Mouse (Mus musculus) erythroid progenitor cell, adult 5-6 weeks (primary cell): ENCODE measurements around the gene Gm20388. TPM values are rescaled to one million over a fixed set of nuclear protein-coding genes. Genes with fewer than 3 reads are reported as not detected.

Experiments used
- ATAC-seq: replicated peaks from 2 replicates; pipeline ENCODE4 v1.8.0; 2016; ENCODE audit warnings: moderate number of reproducible peaks, mild to moderate bottlenecking, moderate TSS enrichment, inconsistent platforms; ENCODE audit not compliant: poor library complexity, low FRiP score, severe bottlenecking
- total RNA-seq, 2 experiments: library from RNA; stranded (forward) in 1 of 2; stranded (reverse) in 1 of 2; fragments of 150-400 nt in 1 of 2; fragments of 186-747, 209-891 nt in 1 of 2; gene quantifications; 2 replicates each; pipeline versions ENCODE4 v1.2.3 to v1.2.4; 2015 to 2017; ENCODE audit warnings: low replicate concordance in 2 of 2

The Gm20388 gene
- total RNA-seq, 2 experiments from 2014 or later, result 4.2 TPM; not detected in 1

- ATAC-seq, result no peak
Observed at GRCm38 (mm10) chr8:121003639-121004038, 1093.0 kb downstream of the Gm20388 start.

DNA sequence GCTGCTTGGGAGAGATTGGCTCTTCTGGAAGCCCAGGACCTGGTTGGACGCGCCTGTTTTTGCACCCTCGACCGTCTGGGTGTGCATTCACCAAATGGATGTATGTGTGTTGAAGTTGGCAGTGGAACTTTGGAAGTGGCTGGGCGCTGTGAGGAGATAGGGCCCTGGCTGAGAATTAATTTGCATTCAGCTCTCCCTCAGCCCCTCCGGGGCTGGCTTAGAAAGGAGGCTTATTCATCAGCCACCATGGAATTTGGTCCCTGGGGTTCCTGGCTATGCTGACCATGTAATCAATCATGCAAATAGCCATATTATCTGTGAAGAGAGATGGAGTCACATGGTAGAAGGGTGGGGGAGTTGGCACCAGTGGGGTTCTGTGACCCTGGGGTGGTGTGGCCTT, 1102.7 kb downstream of the Gm20388 start:
- no peak for ATAC-seq

DNA sequence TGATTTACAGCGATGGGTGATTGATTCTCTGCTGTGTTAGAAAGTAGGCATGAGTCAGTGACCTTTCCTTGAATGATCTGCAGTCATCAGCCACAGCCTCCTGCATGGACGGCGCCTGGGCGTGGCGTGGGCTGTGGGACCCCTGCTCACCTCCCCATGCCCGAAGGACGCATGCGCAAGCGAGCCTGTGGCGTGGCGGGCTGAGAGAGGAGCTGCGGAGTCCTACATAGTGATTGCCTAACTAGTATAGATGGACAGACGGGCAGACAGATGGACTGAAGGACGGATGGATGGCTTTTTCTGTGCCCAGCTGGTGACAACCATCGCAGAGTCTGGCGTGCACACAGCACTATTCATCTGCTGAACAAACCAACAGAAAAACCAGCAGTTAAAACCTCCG, 1106.0 kb downstream of the Gm20388 start:
- ATAC-seq, result no peak

DNA sequence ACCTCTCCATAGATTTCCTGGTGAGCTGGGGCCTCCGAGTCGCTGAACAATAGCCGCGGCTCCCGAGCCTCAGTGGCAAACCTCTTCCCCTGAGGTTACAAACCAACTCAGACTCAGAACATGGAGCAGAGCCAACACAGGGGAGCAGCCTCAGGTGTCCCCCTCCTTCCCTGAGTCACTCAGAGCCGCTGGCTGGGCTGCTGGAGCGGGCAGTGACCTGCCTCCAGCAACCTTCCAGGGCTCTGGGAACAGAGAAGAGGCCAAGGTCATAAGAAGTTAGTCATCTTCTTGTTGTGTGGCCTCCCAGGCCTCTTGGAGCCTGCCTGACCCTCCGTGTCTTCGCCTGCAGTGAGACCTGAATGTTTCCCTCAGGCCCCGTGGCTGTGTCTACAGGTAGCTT, 1107.6 kb downstream of the Gm20388 start:
- ATAC-seq, result no peak

DNA sequence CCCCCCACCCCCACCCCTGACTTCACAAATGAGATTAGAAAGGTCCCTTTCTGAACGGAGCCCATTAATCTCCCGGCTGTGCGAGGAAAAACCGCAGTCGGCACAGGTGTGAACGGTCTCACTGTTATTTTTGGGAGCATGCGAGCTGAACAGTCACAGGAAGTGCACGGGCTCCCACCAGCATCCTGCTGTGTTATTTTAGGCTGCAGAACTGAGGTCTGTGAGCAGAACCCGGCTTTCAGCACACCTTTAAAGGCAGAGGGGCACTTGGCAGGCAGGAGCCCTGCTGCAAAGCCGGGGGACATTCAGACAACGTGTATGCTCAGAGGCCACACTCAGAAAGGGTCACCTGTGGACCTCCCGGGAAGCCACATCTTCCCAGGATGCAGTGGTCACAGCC, 1110.8 kb downstream of the Gm20388 start:
- ATAC-seq, result no peak

DNA sequence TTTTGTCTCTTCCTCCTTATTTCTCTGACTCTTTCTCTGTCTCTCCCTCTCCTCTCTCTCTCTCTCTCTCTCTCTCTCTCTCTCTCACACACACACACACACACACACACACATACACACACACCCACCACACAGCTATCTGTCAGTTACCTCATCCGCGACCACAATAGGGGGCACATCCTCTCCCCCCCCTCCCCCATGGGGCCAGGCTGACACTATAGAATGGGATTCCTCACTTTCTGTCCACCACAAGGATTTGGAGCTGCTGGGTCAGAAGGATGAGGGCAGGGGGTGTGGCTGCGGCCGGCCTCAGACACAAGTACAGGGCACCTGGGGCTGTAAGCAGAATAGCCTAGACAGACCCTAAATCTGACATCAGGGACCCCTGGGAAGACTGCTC, 1112.4 kb downstream of the Gm20388 start:
- no peak for ATAC-seq

GRCm38 (mm10) chr8:121023736-121024135, 1113.1 kb downstream of the Gm20388 start:
- ATAC-seq, result no peak

GRCm38 (mm10) chr8:121025486-121025885, 1114.8 kb downstream of the Gm20388 start:
- ATAC-seq, result no peak

- no peak for ATAC-seq
Observed at GRCm38 (mm10) chr8:121027787-121028186, 1117.1 kb downstream of the Gm20388 start.

- ATAC-seq, result no peak
Observed at GRCm38 (mm10) chr8:121029076-121029475, 1118.4 kb downstream of the Gm20388 start.

DNA sequence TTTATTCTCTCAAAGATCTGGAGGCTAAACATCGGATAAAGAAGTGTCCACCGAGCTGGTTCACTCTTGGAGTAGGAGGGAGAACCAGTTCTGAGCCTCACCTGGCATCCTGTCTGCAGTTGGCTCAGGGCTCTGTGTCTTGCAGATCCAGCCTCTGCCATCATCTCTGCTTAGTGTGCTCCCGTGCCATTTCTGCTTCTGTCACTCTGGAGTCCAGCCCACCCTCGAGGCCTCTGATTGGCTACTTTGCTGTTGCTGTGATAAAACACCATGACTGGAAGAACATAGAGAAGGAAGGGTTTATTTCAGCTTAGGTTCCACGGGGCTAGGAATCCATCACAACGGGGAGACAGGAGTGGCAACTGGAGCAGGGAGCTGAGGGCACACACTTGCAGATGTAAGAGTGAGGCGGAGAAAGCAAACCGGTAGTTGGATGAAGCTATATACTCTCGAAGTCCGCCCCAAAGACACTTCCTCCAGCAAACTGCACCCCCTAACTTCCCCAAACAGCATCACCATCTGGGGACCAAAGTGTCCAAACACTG, 1119.9 kb downstream of the Gm20388 start:
- ATAC-seq, result no peak

GRCm38 (mm10) chr8:121033299-121034013, 1122.8 kb downstream of the Gm20388 start:
- no peak for ATAC-seq

- ATAC-seq, result no peak
Observed at GRCm38 (mm10) chr8:121035611-121036010, 1125.0 kb downstream of the Gm20388 start.

GRCm38 (mm10) chr8:121043719-121044440, 1133.2 kb downstream of the Gm20388 start:
- ATAC-seq, result no peak

GRCm38 (mm10) chr8:121047441-121047840, 1136.8 kb downstream of the Gm20388 start:
- no peak for ATAC-seq

GRCm38 (mm10) chr8:121058081-121058480, 1147.4 kb downstream of the Gm20388 start:
- ATAC-seq, result no peak

GRCm38 (mm10) chr8:121059098-121059497, 1148.5 kb downstream of the Gm20388 start:
- ATAC-seq, result no peak

DNA sequence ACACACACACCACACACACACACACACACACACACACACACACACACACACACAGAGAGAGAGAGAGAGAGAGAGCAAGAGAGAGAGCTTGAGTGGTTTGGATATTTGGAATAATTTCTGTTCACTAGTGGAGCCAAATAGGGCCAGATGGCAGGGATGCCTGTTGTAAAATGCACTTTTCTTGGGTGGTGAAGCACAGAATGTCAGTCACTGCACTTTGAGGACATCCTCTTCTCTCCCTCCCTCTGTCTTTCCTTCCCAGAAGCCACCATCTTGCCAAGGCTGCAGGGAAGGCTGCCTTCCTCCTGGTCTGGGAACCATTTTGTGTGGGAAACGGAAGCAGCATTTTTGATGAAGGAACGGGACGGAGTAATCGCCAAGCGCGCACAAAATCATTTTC, 1151.9 kb downstream of the Gm20388 start:
- ATAC-seq, result no peak

GRCm38 (mm10) chr8:121063649-121064048, 1153.0 kb downstream of the Gm20388 start:
- no peak for ATAC-seq

- ATAC-seq, result no peak
Observed at GRCm38 (mm10) chr8:121071454-121071853, 1160.8 kb downstream of the Gm20388 start.
